Mouse (Mus musculus) layer of hippocampus, adult 18-20 months (tissue): ENCODE results near the gene Prp2. TPM values are rescaled to one million over a fixed set of nuclear protein-coding genes. Genes with fewer than 3 reads are reported as not detected.
"Not testable (repeated sequence)": the region's sequence is repeated elsewhere in the genome, so short reads cannot be mapped to it uniquely, and the experiment has no call there.

Experiments
- DNase-seq, 2 experiments: peaks; one replicate each; pipeline ENCODE4 v3.0.0; 2022; ENCODE audit warnings: low spot score in 2 of 2
- long read RNA-seq: library from polyadenylated mRNA; stranded (forward); transcript quantifications from one replicate; pipeline ENCODE4 v2.0.0, GENCODE M21; 2021
- total RNA-seq, 2 experiments: library from RNA; stranded (reverse); gene quantifications; 2 replicates each; pipeline ENCODE4 v1.2.3; 2021

Gene Prp2
- total RNA-seq: not detected
- long read RNA-seq: 0 reads

- not testable (repeated sequence) for DNase-seq
These were observed at the start of gene Prp2 for GRCm38 (mm10) chr6:132595613-132596012. Prp2 (plus strand) TSS chr6:132595913.

GRCm38 (mm10) chr6:132569509-132569908, 26.2 kb upstream of the Prp2 start, which contains the start of gene Prh1:
Prh1 (plus strand) TSS chr6:132569809.
- DNase-seq: not testable (repeated sequence)

- DNase-seq: peak in 1 of 2 experiments; percentile 13
These were observed 53.7 kb downstream of the Prp2 start for GRCm38 (mm10) chr6:132649399-132649798.

Other genes with a start within 250 kb of the Prp2 start
- gene Gm8882, start 231.8 kb upstream of the Prp2 start, total RNA-seq: not detected
- not detected for gene Prh1, start 26.1 kb upstream of the Prp2 start, total RNA-seq
- gene A630073D07Rik, start 55.6 kb downstream of the Prp2 start, total RNA-seq: not detected
- gene Tas2r120, start 61.0 kb downstream of the Prp2 start, total RNA-seq: not detected
- gene Tas2r121, start 105.1 kb downstream of the Prp2 start, total RNA-seq: not detected
- not detected for gene Tas2r122, start 116.0 kb downstream of the Prp2 start, total RNA-seq
- gene Tas2r115, start 142.1 kb downstream of the Prp2 start, total RNA-seq: not detected
- not detected for gene Tas2r124, start 158.8 kb downstream of the Prp2 start, total RNA-seq
- not detected for gene Tas2r102, start 166.2 kb downstream of the Prp2 start, total RNA-seq
- gene Tas2r136, start 182.2 kb downstream of the Prp2 start, total RNA-seq: not detected
- gene Tas2r117, start 206.9 kb downstream of the Prp2 start, total RNA-seq: not detected